Mouse (Mus musculus) monocyte, adult 2 months (primary cell): ENCODE measurements around the gene Rab22a.
"Not testable (repeated sequence)": the region's sequence is repeated elsewhere in the genome, so short reads cannot be mapped to it uniquely, and the experiment has no call there.

ENCODE experiments used
- DNase-seq, 2 experiments: peaks; one replicate each; pipeline ENCODE4 v3.0.0; 2022; ENCODE audit warnings: low spot score in 2 of 2, low read depth in 1 of 2

Rab22a gene

GRCm38 (mm10) chr2:173665271-173665670 lies 5.7 kb downstream of the Rab22a start:
- no peak for DNase-seq

GRCm38 (mm10) chr2:173666876-173667275 lies 7.3 kb downstream of the Rab22a start:
- DNase-seq, result no peak

GRCm38 (mm10) chr2:173672328-173672896 lies 12.9 kb downstream of the Rab22a start:
- no peak for DNase-seq

- DNase-seq, result no peak
Observed at GRCm38 (mm10) chr2:173673469-173673868, 13.9 kb downstream of the Rab22a start.

GRCm38 (mm10) chr2:173678593-173678992 lies 19.0 kb downstream of the Rab22a start:
- no peak for DNase-seq

GRCm38 (mm10) chr2:173679217-173679616 lies 19.7 kb downstream of the Rab22a start:
- DNase-seq, result no peak

- no peak for DNase-seq
Observed at GRCm38 (mm10) chr2:173680153-173680552, 20.6 kb downstream of the Rab22a start.

DNA sequence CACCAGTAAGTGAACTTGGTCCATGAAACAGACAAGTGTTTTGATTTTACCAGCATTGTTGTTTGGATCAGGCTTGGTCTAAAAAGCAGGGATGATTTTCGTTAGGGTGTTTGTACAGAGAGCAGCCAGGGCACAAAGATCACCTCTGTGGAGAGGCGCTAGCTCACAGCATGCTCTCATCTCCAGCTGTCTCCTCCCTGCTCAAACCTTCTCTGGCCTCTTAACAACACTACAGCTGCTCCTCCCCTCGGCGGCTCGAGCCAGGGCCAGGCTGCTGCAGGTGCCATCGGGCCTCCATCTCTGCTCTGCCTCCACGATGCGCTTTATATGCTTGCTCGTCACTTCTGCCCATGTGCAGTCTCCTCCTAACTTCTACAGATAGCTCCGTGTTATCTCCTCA lies 23.2 kb downstream of the Rab22a start:
- no peak for DNase-seq

DNA sequence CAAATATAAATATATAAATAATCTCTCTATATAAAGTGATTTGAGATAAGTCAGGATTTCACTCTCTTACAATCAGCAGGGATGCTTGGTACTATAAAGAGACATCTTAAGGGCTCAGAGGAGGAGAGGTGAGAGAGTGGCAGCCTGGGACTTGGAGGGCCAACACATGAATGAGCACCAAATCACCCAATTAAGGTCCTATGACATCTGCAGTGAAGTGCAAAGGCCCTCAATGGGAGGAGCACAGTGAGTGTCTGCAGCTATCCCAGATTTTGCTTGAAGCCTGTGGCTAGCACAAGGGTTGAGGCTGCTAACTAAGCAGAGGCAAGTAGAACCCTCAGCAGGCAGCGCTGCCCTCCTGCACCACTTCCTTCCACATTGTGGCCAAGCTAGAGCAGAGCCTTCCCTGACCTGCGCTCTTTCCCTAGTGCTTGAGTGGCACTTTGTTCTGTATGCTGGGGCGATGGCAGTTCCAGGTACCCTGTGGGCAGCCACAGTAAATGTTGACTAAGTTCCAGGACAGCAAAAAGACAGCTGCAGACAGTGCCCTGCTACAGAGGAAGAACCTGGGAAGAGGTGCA lies 26.3 kb downstream of the Rab22a start:
- no peak for DNase-seq

GRCm38 (mm10) chr2:173687363-173687762 lies 27.8 kb downstream of the Rab22a start:
- no peak for DNase-seq

DNA sequence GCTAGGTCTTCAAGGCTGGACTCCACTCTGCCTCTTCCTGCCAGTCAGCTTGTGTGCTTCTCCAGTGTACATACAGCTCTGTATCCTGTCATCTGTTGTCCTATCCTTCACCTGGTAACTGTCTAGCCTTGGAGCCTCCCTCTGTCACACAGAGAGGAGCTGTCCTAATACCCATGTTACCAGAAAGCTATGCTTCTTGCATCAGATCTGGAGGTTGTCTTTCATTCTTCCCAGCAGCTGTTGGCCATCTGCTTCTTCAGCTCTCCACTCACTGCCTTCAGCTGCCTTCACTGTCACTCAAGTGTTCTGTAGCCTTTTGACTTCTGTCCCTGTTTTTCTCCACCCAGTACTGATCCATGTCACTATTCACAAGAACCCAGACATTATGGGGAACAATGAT lies 30.3 kb downstream of the Rab22a start:
- DNase-seq, result no peak

DNA sequence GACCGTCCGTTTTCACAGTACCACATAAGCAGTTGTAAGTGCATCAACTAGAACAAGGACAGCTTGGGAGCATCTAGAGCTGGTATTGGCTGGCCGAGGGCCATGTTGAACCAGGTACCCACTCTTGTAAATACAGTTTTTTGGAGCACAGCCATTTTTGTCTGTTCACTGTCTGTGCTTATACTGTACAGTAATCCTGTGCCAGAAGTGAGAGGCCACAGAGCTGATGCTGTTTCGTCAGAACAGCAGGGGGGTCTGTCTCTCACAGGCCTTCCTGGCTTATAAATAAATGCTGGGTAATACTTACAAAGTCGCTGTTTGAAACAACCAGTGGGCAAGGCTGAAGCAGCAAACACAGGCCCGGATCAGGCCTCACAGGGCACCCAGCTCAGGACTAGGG lies 32.2 kb downstream of the Rab22a start:
- DNase-seq, result no peak

DNA sequence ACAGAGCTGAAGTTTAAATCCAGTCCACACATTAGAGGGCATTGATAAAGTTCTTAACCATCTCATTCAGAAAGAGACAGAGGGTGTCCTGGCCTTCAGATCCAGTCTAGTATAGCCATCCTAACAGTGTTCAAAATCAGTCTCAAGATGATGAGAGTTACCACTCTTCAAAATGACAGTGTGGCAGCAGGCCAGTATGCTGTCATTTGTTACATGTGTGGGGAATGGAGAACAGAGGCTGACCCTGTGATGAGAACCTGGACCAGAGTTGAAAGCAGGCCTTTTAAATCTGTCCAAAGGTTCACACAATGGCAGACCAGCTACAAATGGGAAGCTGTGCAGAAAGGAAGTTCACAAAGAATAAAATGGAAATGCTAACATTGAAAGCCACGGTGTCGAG lies 33.1 kb downstream of the Rab22a start:
- DNase-seq, result no peak

- DNase-seq, result no peak
Observed at GRCm38 (mm10) chr2:173698850-173699249, 39.3 kb downstream of the Rab22a start.

- no peak for DNase-seq
Observed at GRCm38 (mm10) chr2:173702096-173702866, 42.7 kb downstream of the Rab22a start.

- no peak for DNase-seq
Observed at GRCm38 (mm10) chr2:173702867-173703237, 43.3 kb downstream of the Rab22a start.

- DNase-seq, result no peak
Observed at GRCm38 (mm10) chr2:173705827-173706551, 46.4 kb downstream of the Rab22a start.

DNA sequence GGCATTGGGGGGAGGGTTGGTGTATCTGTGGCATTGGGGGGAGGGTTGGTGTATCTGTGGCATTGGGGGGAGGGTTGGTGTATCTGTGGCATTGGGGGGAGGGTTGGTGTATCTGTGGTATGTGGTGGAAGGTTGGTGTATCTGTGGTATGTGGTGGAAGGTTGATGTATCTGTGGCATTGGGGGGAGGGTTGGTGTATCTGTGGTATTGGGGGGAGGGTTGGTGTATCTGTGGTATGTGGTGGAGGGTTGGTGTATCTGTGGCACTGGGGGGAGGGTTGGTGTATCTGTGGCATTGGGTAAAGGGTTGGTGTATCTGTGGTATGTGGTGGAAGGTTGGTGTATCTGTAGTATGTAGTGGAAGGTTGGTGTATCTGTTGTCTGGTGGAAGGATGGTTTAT lies 48.1 kb downstream of the Rab22a start:
- not testable (repeated sequence) for DNase-seq

- no peak for DNase-seq
Observed at GRCm38 (mm10) chr2:173710193-173710592, 50.6 kb downstream of the Rab22a start.

- DNase-seq, result no peak
Observed at GRCm38 (mm10) chr2:173712656-173713055, 53.1 kb downstream of the Rab22a start.

- DNase-seq, result no peak
Observed at GRCm38 (mm10) chr2:173713241-173713640, 53.7 kb downstream of the Rab22a start.
